Mouse (Mus musculus) frontal cortex, adult 2 months (tissue): ENCODE results near the gene Gm525. TPM values are rescaled to one million over a fixed set of nuclear protein-coding genes. Genes with fewer than 3 reads are reported as not detected.
"Not testable (repeated sequence)": the region's sequence is repeated elsewhere in the genome, so short reads cannot be mapped to it uniquely, and the experiment has no call there.

Experiments
- DNase-seq, 2 experiments: peaks; one replicate each; pipeline ENCODE4 v3.0.0; 2022; ENCODE audit warnings: low spot score in 1 of 2; ENCODE audit errors: extremely low spot score in 1 of 2
- polyA plus RNA-seq: library from polyadenylated mRNA; depleted of rRNA; stranded (reverse); fragments of >200 nt; gene quantifications from 2 replicates; pipeline ENCODE4 v1.2.3, GENCODE M21; 2012; rRNA removed

Gene Gm525
- polyA plus RNA-seq, 1 experiment: 3.0 TPM

DNA sequence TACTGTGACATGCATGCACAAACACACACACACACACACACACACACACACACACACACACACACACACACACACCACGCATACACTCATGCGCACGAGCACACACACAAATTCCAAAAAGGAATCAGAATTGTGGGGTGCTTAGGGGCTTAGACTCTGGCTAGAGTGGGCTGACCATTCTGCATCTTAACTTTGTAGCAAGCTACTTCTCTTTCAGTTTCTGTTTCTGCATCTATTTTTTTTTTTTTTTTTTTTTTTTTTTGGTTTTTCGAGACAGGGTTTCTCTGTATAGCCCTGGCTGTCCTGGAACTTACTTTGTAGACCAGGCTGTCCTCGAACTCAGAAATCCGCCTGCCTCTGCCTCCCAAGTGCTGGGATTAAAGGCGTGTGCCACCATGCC lies 16.7 kb downstream of the Gm525 start:
- not testable (repeated sequence) for DNase-seq

DNA sequence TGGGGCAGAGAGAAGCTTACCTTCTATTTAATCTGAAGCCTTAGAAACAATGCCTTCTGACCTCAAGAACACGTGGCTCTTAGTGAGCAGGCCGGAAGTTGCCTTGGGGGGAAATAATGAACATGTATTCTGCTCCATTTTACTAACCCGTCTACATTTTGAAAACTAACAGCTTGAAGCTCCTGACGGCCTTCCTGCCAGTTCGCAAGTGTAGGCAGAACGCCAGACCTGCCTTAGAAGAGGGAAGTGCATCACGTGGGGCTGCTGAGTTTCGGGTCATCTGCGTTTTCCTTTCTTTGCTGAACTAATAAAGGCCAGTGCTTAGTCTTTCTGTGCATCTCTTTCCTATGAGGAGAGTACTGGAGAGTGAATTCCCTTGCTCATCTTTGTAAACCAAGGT lies 19.1 kb downstream of the Gm525 start:
- peak in 1 of 2 experiments; percentile 37 for DNase-seq

DNA sequence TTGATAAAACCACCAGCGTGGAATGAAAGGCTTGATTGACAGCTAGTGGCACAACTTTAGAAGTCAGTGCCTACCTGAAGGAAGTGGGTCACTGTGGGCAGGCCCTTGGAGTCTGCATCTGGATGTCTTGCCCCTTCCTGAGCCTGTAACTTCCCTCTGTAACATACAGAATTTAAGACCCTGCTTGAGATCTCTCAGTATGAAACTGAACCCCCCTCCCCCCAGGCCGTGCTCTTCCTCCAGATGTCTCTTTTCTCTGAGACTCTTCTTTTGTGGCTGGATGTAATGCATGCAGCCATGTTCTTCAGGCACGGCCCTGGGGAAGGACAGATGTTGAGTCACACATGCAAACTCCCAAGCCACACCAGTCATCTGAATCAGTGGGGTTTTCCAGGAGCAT lies 21.7 kb downstream of the Gm525 start:
- no peak for DNase-seq

DNA sequence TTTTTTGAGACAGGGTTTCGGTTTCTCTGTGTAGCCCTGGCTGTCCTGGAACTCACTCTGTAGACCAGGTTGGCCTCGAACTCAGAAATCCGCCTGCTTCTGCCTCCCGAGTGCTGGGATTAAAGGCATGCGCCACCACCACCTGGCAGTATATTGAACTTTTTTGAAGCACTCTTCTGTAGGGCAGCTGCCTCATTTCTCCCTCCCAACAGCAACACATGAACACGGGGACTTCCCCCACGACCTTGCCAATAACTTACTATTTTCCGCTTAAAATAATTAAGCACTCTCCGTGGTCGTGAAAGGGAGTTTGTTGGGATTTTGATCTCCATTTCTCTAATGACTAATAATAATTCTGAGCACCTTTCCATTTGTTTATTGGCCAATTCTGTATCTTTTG lies 23.7 kb downstream of the Gm525 start:
- DNase-seq: not testable (repeated sequence)

DNA sequence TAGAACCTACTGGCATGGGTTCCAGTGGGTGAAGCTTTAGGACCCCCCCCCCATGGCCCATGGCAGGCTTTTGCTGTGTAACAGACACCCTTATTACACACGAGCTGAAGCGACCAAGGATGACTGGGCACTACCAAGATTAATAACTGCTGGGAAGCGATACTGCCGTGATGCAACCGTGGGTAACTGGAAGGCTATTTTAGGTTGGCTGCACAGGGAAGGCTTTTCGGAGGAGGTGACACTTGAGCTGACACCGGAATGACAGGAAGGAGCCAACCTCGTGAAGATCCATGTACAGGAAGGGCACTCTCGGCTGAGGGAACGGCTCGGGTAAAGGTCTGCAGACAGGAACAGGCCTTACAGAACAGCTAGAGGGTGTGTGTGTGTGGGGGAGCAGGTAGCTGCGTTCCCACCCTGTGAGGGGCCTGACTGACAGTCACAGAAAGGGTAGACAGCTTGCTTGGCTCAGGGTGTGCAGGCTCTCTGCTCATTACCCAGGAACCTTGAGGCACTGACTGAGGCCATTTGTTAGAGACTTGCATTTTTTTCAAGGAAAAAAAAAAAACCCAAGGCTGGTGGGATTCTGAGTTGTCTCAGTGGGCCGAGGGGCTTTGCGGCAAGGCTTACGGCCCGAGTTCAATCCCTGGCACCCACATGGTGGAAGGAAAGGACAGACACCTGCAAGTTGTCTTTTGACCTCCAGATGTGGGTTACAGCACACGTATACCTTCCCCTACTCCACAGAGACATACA lies 24.6 kb downstream of the Gm525 start:
- no peak for DNase-seq

DNA sequence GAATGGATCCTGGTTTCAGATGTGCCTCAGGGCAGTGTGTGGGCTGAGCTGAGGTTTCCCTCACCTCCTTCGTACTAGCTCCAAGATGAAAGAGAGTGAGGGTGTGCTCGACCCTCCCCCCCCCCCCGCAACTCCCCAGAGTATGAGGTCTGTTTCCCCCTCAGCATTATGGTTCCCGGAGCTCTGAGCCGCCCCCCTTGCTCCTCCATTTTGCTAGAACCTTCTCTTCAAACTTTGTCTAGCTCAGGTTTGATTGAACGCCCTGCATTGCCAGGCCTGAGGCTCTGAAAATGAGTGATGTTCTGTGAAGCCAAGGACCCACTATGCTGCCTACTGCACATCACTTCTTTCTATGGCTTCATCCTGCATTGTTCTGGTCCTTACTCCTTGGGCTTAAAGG lies 25.3 kb downstream of the Gm525 start:
- DNase-seq: no peak

DNA sequence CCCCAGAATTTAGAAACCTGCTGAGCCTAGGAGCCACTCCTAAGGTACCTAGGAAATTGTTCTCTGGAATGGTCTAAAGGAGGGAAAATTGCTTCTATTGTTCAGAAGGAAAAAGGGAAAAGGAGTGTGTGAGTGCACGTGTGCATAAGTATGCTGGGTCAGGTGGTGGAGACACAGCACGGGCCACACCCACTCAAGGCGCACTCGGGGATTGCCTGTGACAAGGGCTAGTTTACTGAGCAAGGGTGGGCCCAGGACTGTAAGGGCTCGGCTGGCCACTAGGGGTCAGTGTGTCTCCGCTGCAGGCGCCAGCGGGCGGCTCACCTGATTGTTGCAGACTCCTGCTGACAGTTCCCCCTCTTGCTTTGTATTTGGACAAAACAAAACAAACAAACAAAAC lies 26.8 kb downstream of the Gm525 start:
- DNase-seq: peak; percentile 56 to 88

DNA sequence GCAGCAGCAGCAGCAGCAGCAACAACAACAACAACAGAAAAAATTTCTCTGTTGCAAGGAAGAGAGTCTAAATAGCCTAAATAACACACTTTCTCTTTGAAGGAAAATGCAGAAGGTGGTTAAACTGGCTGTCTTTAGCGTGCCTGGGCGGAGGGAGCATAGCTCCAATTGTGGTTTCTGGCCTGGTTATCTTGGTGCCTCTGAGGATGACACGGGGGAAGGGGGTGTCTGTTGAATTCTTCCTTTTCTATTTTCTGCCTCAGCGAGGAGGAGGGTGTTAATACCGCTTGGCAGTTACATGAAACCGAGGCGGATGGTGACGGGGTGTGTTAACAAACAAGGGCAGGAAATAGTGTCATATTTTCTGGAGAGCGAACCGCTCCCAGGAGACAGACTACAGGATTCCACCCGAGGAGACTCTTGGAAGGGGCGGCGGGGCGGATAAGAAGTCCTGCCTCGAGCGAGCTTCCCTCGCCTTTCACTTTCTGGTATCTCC lies 27.2 kb downstream of the Gm525 start:
- DNase-seq: peak; percentile 68 to 82

DNA sequence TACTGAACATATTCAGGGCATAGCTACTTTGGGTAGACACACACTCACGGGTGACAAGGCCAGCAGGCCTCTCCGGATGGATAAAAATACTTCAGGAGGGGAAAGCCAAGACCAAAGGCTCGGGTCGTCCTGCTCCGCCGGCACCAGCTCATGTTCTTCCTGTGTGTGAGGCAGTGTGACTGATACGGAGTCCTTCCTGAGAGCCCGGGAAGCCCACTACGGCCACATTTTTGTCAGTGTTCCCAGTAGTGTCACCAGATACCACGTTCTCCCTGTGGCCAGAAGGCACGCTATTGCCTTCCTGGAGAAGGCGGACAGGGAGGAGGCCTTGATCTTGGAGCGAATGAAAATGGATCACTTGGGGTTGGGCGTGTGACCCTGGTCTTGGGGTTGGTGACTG lies 29.5 kb downstream of the Gm525 start:
- DNase-seq: no peak

DNA sequence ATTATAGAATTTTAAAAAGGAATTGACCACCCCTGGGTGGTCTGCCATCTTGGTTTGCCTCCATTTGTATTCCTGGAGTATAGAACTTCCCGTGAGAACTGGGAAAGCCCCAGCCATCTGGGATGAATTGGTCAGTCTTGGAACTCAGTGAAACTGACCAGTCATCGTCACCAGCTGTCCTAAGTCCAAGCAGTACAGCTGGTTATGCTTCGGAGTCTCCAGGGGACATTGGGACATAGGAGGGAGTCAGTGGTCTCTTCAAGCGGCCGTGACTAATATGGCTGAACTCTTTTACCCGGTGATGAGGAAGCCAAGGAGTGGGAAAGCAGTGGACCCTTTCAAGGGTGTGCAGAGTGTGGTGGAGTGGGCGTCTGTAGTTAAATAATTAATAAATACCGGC lies 31.6 kb downstream of the Gm525 start:
- DNase-seq: no peak

DNA sequence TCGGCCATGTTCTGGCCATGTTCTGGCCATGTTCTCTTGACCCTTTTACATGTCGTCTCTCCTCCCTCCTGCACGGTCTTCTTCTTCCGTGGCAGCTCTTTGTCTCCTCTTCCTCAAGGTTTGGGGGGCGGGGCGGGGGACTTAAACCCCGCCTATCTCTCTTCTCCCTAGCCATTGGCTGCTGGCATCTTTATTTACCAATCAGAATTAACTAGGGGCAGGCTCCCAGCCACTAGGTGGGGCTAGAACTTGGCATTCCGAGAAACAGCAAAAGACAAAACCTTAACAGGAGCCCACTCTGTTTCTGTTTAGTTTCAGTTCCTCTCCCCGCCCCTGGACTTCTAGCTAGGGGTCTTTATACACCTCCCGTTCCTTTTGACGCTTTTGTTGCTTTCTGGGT lies 32.2 kb downstream of the Gm525 start:
- DNase-seq: no peak

DNA sequence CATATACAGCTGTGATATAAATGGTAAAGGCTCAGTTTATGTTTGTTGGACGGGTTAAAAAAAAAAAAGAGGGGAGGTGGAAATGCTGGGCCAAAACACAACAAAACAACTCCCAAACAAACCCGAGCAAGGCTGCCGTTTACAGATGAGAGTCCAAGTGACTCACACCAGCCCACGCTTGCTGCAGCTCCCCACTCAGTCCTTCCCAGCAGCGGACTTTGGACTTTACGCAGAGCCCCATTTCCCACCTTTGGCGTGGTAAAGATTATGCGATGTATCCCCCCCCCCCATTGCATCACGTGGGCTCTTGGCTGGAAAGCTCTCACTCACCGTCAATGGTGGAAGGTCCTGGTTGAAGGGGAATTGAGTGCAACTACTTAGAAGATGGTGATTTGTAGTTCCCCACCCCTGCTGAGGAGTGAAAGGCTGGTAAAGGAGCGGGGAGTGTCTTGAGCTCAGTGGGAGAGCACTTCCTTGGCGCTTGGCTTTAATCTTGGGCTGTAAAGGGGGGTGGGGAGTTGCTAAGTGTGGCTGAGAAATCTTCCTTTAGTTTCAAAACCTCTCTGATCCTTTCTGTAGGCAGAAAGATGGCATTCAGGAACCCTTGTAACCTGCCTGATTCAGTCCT lies 33.7 kb downstream of the Gm525 start:
- no peak for DNase-seq

DNA sequence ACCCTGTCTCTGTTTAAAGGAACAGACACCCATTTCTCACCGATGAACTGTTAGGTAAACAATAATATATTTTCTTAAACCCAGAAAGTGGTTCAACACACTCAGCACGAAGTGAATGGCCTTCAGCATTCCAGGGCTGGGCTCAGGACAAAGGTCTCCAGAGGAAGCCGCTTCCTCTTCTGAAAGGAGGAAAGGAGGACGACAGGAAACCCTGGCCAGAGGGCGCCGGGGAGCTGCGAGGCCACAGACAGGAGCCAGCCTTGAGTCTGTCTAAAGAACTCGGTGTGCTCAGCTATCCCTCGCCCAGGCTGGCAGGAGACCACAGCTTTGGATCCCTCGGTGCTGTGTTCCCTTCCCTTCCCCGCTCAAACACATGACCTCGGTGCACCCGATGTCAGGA lies 50.8 kb downstream of the Gm525 start:
- no peak for DNase-seq

DNA sequence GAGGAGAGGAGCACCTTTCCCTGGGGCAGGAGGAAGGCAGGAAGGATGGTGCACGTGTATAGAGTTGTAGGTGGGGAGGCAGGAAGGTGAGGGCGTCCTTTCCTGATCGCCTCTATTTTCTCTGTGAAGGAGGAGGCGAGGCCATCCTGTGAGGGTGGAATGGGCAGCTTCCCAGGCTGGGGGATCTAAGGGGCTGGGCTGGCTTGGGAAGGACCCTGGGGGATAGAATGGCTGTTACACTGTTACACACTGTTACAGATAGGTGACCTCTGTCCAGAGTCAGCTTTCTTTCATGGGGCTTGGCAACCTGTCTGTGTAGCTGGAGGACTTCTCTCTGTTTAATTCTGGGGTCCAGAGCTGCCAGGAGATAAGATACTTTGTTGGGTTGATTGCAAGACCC lies 57.2 kb downstream of the Gm525 start:
- no peak for DNase-seq

DNA sequence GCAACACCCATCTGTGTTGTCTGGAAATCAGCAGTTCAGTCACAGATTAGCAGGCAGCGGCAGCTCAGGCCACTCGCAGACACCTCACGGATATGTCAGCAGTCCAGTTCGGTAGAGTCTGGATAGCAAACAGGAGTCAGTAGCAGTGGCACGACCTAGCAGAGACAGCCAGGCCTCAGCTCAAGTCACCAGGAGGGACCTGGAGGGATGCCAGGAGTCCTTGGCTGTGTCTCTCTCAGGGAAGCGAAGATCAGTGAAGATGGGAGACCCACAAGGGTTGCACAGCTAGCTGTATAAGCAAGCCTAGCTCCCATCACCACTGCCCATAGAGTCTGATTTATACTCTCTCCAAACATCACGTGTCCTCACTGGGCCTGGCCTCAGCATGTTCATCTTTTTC lies 58.8 kb downstream of the Gm525 start:
- DNase-seq: no peak

DNA sequence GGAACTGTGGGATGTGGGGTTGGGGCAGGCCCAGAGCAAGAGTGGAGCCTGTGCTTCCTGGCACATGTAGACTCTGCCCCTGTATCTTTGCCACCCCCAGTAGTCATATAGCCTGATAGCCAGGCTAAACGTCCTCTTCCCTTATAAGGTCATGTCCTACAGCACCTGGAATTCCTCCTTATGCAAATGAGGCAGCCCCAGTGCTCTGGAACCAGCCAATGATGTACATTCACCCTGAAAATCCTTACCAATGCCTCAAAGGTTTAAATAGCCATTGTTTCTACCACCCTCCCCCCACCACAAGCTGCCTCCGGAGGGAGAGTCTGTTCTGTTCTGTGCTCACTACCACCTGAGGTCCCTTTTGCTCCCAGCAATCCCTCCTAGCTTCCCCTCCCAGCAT lies 60.6 kb downstream of the Gm525 start:
- no peak for DNase-seq

DNA sequence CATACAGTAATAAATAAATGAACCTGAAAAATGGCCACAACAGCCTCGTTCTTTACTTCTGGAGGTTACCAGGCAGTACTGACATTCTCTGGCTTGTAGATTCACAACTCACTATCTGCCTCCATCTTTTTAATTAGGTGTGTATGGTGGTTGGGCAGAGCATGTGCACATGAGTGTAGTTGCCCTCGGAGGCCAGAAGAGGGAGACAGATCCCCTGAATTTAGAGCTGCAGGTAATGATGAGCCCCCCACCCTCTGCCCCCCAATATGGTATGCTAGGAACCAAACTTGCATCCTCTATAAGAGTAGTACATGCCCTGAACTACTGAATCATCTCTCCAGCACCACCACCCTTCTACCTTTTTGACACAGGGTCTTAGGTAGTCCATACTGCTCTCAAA lies 64.3 kb downstream of the Gm525 start:
- no peak for DNase-seq

Other genes with a start within 250 kb of the Gm525 start
- 45.2 and 49.1 TPM in 2 replicates for gene Akap1, start 209.3 kb upstream of the Gm525 start, polyA plus RNA-seq
- 16.9 and 19.0 TPM in 2 replicates for gene Scpep1, start 118.4 kb upstream of the Gm525 start, polyA plus RNA-seq
- gene Elobl, start 106.9 kb upstream of the Gm525 start, polyA plus RNA-seq: 0.28 TPM in 1 of 2 replicates, not detected in the other
- gene Coil, start 103.6 kb upstream of the Gm525 start, polyA plus RNA-seq: 17.0 and 19.3 TPM in 2 replicates
- gene Trim25, start 74.5 kb upstream of the Gm525 start, polyA plus RNA-seq: 4.3 and 4.4 TPM in 2 replicates
- 32.2 and 35.7 TPM in 2 replicates for gene Dgke, start 7.0 kb upstream of the Gm525 start, polyA plus RNA-seq
- 13.4 and 15.0 TPM in 2 replicates for gene Nog, start 228.5 kb downstream of the Gm525 start, polyA plus RNA-seq